19 mouse cellular contexts compared by ENCODE assay signal in the genomic region with DNA sequence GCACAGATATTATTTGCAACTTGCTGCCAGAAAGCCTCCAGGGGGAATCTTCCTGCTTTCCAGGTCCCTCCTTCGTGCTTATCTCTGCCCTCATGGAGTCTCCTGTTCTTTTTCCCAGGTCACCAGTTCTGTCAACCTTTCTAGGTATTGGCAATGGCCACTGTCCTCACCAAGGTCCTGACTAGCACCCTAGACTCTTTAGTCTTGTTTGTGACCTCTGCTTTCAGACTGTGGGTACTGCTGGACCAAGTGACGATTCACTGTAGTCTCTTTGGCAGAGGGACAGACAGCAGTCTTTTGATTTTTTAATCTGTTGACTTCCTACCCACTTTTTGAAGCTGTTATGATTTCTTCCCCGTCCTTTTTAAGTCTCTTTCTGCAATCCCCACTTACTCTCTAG. TPM values are rescaled to one million over a fixed set of nuclear protein-coding genes. Genes with fewer than 3 reads are reported as not detected.
DNase-seq lines count a peak whose midpoint lies in the region; ATAC-seq and TF ChIP-seq lines count a peak whose summit lies in the region.
"Had no signal": no experiment of that assay in that cellular context is flagged by ENCODE, and none has a peak within 500 bp of the region (broad histone marks: within the 10 kb centered on the region; RNA-seq: fewer than 3 reads in every experiment).

No protein-coding gene starts in this region.

- H3K79me2 ChIP-seq in liver, adult 2 months (ENCODE audit: control insufficient read depth, insufficient read depth, low read length): peaks cover 19% of the 10 kb centered on the region; the same call in 1 of the 2 replicates

- peaks cover 16% of the 10 kb centered on the region for H3K4me1 ChIP-seq in heart, embryonic 11.5 days (ENCODE audit: control insufficient read depth, insufficient read depth, low read length)
- peaks cover 28% of the 10 kb centered on the region for H3K4me1 ChIP-seq in liver, adult 2 months (ENCODE audit: control insufficient read depth, insufficient read depth, low read length)
- H3K4me1 ChIP-seq in liver, embryonic 12.5 days: peaks cover 9% of the 10 kb centered on the region
- H3K4me1 ChIP-seq in brown adipose tissue, adult 24 weeks (ENCODE audit: control insufficient read depth, insufficient read depth, insufficient read length, low read length): peaks cover 30% of the 10 kb centered on the region
- H3K4me1 ChIP-seq in intestine, embryonic 15.5 days (replicated peaks): peaks cover 7% of the 10 kb centered on the region

- H3K27me3 ChIP-seq in heart, embryonic 11.5 days (ENCODE audit: control insufficient read depth, insufficient read depth, low read length): no peaks in the 10 kb centered on the region
- H3K27me3 ChIP-seq in liver, adult 2 months (ENCODE audit: control insufficient read depth, insufficient read depth, low read length): no peaks in the 10 kb centered on the region
- H3K27me3 ChIP-seq in liver, embryonic 12.5 days (replicated peaks): no peaks in the 10 kb centered on the region
- H3K27me3 ChIP-seq in intestine, embryonic 15.5 days (replicated peaks): no peaks in the 10 kb centered on the region
- H3K27me3 ChIP-seq: CH12.LX; neural tube, embryonic 12.5 days had no signal

- no peak for DNase-seq in heart, postnatal 4 days
- DNase-seq in liver, adult 2 months (ENCODE audit: extremely low read depth, low read depth, low spot score): peak; percentile 77
- no peak for DNase-seq in gastrocnemius, postnatal 10 days
- no peak for DNase-seq in embryo, embryonic 11 days
- DNase-seq: adrenal gland, postnatal 10 days; cerebellum, adult 11-12 months; kidney, adult 11 months; left cerebral cortex, postnatal 4 days; lung, postnatal 4 days had no signal

- WGBS in heart, embryonic 11.5 days (ENCODE audit: insufficient replicate concordance): 33% methylated on average over 3 of the region's 3 CpGs
- WGBS in liver, adult 2 months: 5% methylated on average over 3 of the region's 3 CpGs
- 50% methylated on average over 3 of the region's 3 CpGs for WGBS in liver, embryonic 12.5 days (ENCODE audit: insufficient replicate concordance)
- 32% methylated on average over 3 of the region's 3 CpGs for WGBS in intestine, embryonic 15.5 days

- H3K9me3 ChIP-seq in heart, embryonic 11.5 days (replicated peaks; ENCODE audit: control insufficient read depth, low read length): no peaks in the 10 kb centered on the region
- H3K9me3 ChIP-seq in liver, embryonic 12.5 days (replicated peaks): no peaks in the 10 kb centered on the region
- no peaks in the 10 kb centered on the region for H3K9me3 ChIP-seq in intestine, embryonic 15.5 days
- H3K9me3 ChIP-seq: neural tube, embryonic 12.5 days had no signal

- no peaks in the 10 kb centered on the region for H3K36me3 ChIP-seq in heart, embryonic 11.5 days (ENCODE audit: control insufficient read depth, insufficient read depth, low read length)
- no peaks in the 10 kb centered on the region for H3K36me3 ChIP-seq in liver, adult 2 months (ENCODE audit: control insufficient read depth, insufficient read depth, low read length)
- H3K36me3 ChIP-seq in liver, embryonic 12.5 days: no peaks in the 10 kb centered on the region
- H3K36me3 ChIP-seq in intestine, embryonic 15.5 days: no peaks in the 10 kb centered on the region
- H3K36me3 ChIP-seq: neural tube, embryonic 12.5 days had no signal

- no peak for ATAC-seq in heart, embryonic 11.5 days (replicated peaks; ENCODE audit: insufficient number of reproducible peaks, low FRiP score, low TSS enrichment)
- no peak for ATAC-seq in liver, embryonic 12.5 days
- ATAC-seq in intestine, embryonic 15.5 days: no peak
- ATAC-seq: midbrain, embryonic 16.5 days had no signal

- no peak for TF ChIP-seq POLR2A in liver, adult 2 months (IDR thresholded peaks at IDR 0.05; ENCODE audit: extremely low read depth, insufficient read depth, low read length)

- H3K9ac ChIP-seq in heart, embryonic 11.5 days (ENCODE audit: low read depth, low read length): no peak overlapping the region
- H3K9ac ChIP-seq in liver, adult 2 months (ENCODE audit: low read depth, low read length): no peak overlapping the region
- no peak overlapping the region for H3K9ac ChIP-seq in liver, embryonic 12.5 days
- H3K9ac ChIP-seq in intestine, embryonic 15.5 days: no peak overlapping the region
- H3K9ac ChIP-seq: neural tube, embryonic 12.5 days had no signal

- no peak overlapping the region for H3K4me2 ChIP-seq in heart, embryonic 11.5 days
- H3K4me2 ChIP-seq in liver, embryonic 12.5 days: no peak overlapping the region
- no peak overlapping the region for H3K4me2 ChIP-seq in intestine, embryonic 15.5 days (replicated peaks)
- H3K4me2 ChIP-seq: neural tube, embryonic 12.5 days had no signal

- TF ChIP-seq CTCF in liver, adult 2 months (IDR thresholded peaks at IDR 0.05; ENCODE audit: low read depth, low read length): no peak

- no peak overlapping the region for H3K4me3 ChIP-seq in heart, embryonic 11.5 days (ENCODE audit: low read depth, low read length)
- H3K4me3 ChIP-seq in liver, adult 2 months (ENCODE audit: insufficient read depth, low read depth, low read length): no peak overlapping the region
- H3K4me3 ChIP-seq in liver, embryonic 12.5 days: no peak overlapping the region
- H3K4me3 ChIP-seq in brown adipose tissue, adult 24 weeks (ENCODE audit: insufficient read depth, low read depth, low read length): no peak overlapping the region
- H3K4me3 ChIP-seq in intestine, embryonic 15.5 days (replicated peaks): no peak overlapping the region
- H3K4me3 ChIP-seq: neural tube, embryonic 12.5 days had no signal

- peak overlapping the region; percentile 0; the same call in 1 of the 2 replicates for H3K27ac ChIP-seq in heart, embryonic 11.5 days (ENCODE audit: low read depth, low read length)
- H3K27ac ChIP-seq in liver, adult 2 months (replicated peaks; ENCODE audit: insufficient read depth, low read depth, low read length): peak overlapping the region; percentile 70
- no peak overlapping the region for H3K27ac ChIP-seq in liver, embryonic 12.5 days
- peak overlapping the region; percentile 94 for H3K27ac ChIP-seq in brown adipose tissue, adult 24 weeks (replicated peaks; ENCODE audit: low read depth, low read length)
- 0 out of 2 replicates have a peak overlapping the region, but pooled peaks have one; percentile 1 for H3K27ac ChIP-seq in intestine, embryonic 15.5 days
- H3K27ac ChIP-seq: neural tube, embryonic 12.5 days had no signal

RNA-seq across cellular contexts. Expression of gene 1700034J05Rik, which starts 26.1 kb away (rescaled TPM):
- polyA plus RNA-seq in heart, embryonic 11.5 days (2014; fragmentation: Nextera tagmentation; extraction: Ambion mirVana): 0.21 and 0.42 TPM in 2 replicates
- total RNA-seq in heart, postnatal 4 days (2021): not detected
- total RNA-seq in liver, adult 2 months (2014; rRNA removed): not detected in 2 replicates
- polyA plus RNA-seq in liver, adult 2 months (2012; rRNA removed): not detected in 2 replicates
- 0.06 and 0.11 TPM in 2 replicates for polyA plus RNA-seq in liver, embryonic 12.5 days (2016; fragmentation: Nextera tagmentation; extraction: Ambion mirVana)
- not detected in 2 replicates for polyA plus RNA-seq in brown adipose tissue, adult 24 weeks (2012; ENCODE audit: insufficient read depth, insufficient read length, missing spikeins)
- polyA plus RNA-seq in intestine, embryonic 15.5 days (2015; fragmentation: Nextera tagmentation; extraction: Ambion mirVana): 0.10 and 0.21 TPM in 2 replicates
- total RNA-seq in gastrocnemius, postnatal 10 days (2021): not detected
- total RNA-seq: adrenal gland, postnatal 10 days; CH12.LX; hematopoietic stem cell, adult 5-6 weeks; layer of hippocampus, postnatal 10 days; left cerebral cortex, postnatal 4 days had no signal
- polyA plus RNA-seq: thymus, postnatal 0 days had no signal

RNA-seq across cellular contexts. Expression of gene Ppfibp1, which starts 39.8 kb away (rescaled TPM):
- polyA plus RNA-seq in heart, embryonic 11.5 days (2014; fragmentation: Nextera tagmentation; extraction: Ambion mirVana): 78.0 and 86.2 TPM in 2 replicates
- total RNA-seq in heart, postnatal 4 days (2021): 100 to 1,000 TPM in 1 of 2 experiments, 10 to 100 TPM in 1; 95.3 to 106 TPM
- 20.8 and 24.1 TPM in 2 replicates for total RNA-seq in liver, adult 2 months (2014; rRNA removed)
- polyA plus RNA-seq in liver, adult 2 months (2012; rRNA removed): 6.7 and 6.9 TPM in 2 replicates
- 16.5 and 17.5 TPM in 2 replicates for polyA plus RNA-seq in liver, embryonic 12.5 days (2016; fragmentation: Nextera tagmentation; extraction: Ambion mirVana)
- polyA plus RNA-seq in brown adipose tissue, adult 24 weeks (2012; ENCODE audit: insufficient read depth, insufficient read length, missing spikeins): 23.7 and 25.4 TPM in 2 replicates
- 35.9 and 41.5 TPM in 2 replicates for polyA plus RNA-seq in intestine, embryonic 15.5 days (2015; fragmentation: Nextera tagmentation; extraction: Ambion mirVana)
- 10 to 100 TPM; 47.9 to 54.9 TPM for total RNA-seq in gastrocnemius, postnatal 10 days (2021)
